Mouse (Mus musculus): ENCODE measurements around the gene Phf21a. TPM values are rescaled to one million over a fixed set of nuclear protein-coding genes. Genes with fewer than 3 reads are reported as not detected.

Phf21a gene
- 127 to 162 TPM (median 150 TPM) in 4 replicates for total RNA-seq (2023; ENCODE audit: inconsistent age)

DNA sequence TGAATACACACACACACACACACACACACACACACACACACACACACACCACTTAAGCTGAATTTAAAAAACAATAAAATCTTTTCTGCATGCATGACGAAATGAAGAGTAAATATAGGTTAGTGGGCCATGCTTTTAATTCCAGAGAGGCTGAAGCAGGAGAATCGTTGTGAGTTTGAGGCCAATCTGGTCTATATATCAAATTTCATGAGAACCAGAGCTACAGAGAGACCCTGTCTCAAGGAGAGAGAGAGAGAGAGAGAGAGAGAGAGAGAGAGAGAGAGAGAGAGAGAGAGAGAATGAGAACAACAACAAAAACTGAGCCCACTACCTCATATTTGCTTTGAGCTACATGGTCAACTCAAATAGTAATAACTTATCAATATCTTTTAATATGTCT is at the start of gene Phf21a:
TSS of gene Phf21a (plus strand) at position 301 of the 400 bp plus-strand sequence.

DNA sequence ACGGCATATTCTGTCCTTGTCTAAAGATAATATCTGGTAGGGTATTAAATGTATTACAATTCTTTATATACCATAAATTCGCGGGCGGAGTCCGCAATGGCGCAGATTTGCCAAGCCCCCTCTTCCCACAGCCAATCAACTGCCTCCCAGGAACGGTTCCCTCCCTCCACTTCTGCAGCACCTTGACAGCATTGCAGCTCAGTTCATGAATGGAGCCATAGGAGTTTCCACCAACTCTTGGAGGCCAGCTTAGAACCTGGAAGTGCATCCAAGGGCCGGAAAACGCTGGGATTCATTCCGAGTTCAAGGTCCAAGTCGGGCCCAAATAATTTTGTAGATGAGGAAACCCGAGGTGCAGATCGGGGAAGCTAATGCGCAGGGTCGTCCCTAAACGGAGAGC is 281.6 kb downstream of the Phf21a start, which contains the start of the genes Pex16 and Large2:
TSS of gene Pex16 (plus strand) at position 163 of the 400 bp plus-strand sequence.
TSS of gene Large2 (minus strand) at position 356 of the 400 bp plus-strand sequence.

DNA sequence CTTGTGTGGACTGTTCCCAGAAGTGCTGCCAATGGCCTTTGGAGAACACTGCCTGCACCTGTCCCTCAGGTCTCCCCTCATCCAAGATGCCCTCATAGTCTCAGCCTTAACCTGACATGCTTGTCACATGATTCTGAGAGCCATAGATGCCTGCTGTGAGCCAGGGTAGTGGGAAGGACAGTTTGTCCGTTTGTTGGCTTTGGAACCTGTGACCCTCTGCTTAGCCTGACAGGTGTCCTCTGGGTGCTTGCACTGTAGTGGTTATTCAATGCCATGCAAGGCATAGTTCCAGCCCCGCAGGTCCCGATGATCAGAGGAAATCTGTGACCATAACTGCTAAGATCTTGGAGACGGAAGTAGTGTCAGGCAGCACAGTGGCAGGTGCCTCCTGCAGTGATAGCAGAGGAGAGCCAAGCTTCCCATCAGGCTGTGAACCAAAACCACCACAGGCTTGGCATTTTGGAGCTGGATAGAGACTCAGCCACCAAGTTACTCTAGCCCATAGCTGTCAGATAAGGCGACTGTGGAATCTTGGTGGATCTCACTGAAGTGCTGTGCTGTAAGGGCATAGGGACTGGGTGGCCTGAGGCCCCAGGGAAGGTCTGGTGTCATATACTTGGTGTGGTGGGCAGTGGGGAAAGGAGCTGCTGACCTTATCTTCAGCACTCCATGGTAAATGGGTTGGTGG is 289.1 kb downstream of the Phf21a start, which contains the start of gene 1700029I15Rik:
TSS of gene 1700029I15Rik (plus strand) at position 638 of the 688 bp plus-strand sequence.

DNA sequence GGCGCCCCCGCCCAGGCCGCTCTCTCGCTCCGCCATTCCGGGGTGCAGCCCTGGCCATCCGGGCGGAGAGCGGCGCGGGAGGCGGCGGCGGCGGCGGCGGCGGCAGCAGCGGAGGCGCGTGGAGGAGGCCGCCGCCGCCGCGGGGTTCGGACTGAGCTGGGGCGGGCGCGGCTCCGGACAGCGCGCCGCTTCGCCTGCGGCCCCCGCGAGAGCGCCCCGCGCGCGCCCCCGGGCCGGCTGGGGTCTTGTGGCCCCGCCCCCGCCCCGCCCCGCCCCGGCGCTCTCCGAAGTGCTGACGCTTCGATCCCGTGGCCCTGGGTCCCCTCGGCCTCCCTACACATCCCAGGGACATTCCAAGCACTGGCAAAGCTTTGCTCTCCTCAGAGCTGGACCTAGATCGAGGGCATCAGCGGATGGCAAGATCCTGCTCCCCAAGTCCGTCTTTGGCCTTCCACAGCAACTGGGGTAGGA is 308.2 kb downstream of the Phf21a start, which contains the start of gene Mapk8ip1:
TSS of gene Mapk8ip1 (minus strand) at position 173 of the 471 bp plus-strand sequence.

Other genes starting within 250 kb of the Phf21a start
- gene Chrm4, start 165.9 kb upstream of the Phf21a start, total RNA-seq (2023; ENCODE audit: inconsistent age) = 1.2 to 1.6 TPM (median 1.4 TPM) in 4 replicates
- gene Mdk, start 160.8 kb upstream of the Phf21a start, total RNA-seq (2023; ENCODE audit: inconsistent age) = 2.0 to 2.4 TPM (median 2.1 TPM) in 4 replicates
- 0.26 to 0.51 TPM (median 0.31 TPM) in 4 replicates for gene Gm9821, start 147.4 kb upstream of the Phf21a start, total RNA-seq (2023; ENCODE audit: inconsistent age)
- gene Dgkz, start 117.3 kb upstream of the Phf21a start, total RNA-seq (2023; ENCODE audit: inconsistent age) = 214 to 230 TPM (median 221 TPM) in 4 replicates
- 0.24 to 0.26 TPM in 2 of 4 replicates, not detected in the others for gene Creb3l1, start 68.6 kb upstream of the Phf21a start, total RNA-seq (2023; ENCODE audit: inconsistent age)

Measured in B cell, adult (primary cell).